Mouse (Mus musculus) cerebellum, adult 9-11 months (tissue): ENCODE measurements around the gene Milr1.
A peak's percentile ranks its signal among the peaks of the same experiment; 100 is the strongest.
"Not testable (repeated sequence)": the region's sequence is repeated elsewhere in the genome, so short reads cannot be mapped to it uniquely, and the experiment has no call there.

Experiments
- DNase-seq: peaks from one replicate; pipeline ENCODE4 v3.0.0; 2022

Milr1 gene

DNA sequence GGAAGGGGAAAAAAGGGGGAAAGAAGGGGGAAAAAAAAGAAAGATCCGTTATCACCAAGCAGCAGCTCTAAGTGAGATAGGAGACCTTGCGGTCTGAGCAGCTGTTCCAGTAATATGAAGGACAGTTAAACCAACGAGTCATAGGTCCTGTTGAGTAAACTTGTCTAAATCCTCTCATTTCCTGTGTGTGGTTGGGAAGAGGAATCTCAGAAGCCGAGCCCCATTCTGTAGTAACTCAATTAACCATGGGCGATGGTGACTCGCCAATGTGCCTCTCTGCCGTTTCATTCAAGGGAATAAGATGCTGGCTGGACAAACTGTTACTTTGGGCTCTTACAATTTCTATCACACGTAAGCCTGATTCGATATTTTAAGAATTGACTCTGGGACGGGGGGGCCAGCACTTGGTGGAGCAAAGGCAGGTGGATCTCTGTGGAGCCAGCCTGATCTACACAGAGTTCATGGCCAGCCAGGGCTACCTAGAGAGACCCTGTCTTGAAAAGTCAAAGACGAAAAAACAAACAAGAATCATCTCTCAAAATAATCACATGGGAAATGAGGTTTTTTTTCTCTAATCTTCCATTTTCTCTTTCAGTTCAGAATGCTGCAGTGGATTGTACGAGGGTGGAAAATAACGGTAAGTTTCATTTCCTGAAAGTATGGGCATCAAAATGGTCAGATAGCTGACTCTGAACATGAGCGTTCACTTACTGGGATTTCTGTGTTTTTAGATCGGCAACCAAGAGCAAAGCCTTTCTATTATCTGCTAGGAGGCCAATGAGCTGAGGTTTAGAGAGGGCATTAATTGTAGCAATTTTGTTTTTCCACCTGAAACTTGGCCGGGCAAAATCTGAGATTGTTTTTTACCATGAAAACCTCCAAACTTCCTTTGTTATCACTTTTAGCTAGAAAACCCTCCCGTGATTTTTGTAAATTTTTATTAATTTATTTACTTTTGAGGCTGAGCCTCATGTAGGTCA is at the start of gene Milr1:
Gene Milr1 (plus strand): TSS at position 188 of the 980 bp plus-strand sequence.
- DNase-seq, result no peak

DNA sequence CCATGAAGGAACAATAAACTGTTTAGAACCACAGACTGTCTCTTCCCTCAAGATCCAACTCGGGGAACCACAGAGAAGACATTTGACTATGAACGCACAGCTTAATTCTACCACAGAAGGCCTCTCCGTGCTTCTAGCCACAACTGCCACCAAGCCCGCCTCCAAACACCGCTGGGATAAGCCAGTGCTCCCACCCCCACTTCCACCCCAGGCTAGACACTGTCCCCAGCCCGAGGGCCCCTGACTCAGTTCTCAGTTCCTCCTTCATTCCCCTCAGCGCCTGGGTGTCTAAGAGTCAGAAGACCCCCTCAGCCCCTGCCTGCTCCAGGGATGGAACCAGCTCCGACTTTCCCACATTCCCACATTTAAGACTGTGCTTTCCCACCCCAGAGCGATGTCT is 49.4 kb upstream of the Milr1 start:
- no peak for DNase-seq

DNA sequence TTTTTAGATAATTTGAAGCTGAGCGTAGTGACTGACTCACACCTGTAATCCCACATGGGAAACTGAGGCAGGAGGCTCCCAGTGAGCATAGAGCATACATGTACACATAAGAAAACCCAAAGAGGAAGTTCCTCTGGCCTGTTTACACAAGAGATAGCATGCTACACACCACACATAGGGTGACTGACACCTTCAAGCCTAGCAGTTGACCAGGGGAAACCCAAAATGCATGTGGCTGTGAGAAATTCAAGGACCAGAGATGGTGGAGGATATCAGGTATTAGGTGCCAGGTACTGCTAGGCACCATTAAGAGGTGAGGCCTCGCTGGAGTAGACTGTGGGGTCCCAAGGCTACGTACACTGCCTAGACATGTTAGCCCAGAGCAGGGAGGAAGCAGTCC is 48.4 kb upstream of the Milr1 start:
- DNase-seq, result no peak

DNA sequence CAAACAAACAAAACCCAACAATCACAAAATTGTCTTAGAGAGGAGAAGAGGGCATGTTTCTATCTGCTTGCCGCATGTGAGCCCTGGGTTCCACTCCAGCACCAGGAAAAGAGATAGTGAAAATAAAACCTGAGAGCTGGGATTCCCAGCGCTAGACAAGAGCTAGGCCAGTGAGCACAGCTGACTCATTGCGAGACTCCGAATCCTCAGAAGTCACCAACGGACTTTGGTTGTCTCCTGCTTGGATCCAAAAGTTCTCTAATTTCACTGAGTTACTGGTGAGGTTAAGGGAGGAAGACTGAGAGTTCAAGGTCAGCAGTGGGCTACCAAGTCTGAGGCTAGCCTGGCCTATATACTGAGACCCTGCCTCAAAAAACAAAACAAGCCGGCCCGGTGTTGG is 47.1 kb upstream of the Milr1 start:
- DNase-seq, result no peak

DNA sequence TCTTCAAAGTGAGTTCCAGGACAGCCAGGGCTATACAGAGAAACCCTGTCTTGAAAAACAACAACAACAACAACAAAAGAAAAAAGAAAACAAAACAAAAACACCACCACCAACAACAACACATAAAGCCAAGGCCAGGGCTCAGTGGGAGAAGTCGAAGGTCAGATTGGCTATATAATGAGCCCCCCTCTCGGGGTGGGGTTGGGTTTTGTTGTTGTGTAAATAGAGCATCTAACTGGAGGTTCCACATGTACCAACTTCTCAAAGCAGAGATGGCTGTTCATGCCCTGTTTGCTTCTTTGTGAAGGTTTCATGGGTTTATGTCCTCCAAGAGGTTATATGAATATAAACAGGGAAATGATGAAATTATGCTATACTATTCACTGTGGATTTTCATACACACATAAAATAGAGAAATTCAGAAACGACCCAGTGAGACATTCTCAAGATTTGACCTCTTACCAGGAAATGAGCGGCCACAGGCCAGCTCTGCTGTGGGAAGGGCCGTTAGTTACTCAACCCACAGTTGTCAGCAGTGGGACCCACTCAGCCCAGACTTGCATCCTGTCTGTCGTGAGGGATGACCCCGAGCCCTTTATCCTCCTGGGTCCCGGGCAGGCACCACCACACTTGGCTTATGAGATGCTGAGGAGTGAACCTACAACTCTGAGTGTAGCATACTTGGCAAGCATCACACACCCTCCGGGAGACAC is 46.5 kb upstream of the Milr1 start:
- no peak for DNase-seq

DNA sequence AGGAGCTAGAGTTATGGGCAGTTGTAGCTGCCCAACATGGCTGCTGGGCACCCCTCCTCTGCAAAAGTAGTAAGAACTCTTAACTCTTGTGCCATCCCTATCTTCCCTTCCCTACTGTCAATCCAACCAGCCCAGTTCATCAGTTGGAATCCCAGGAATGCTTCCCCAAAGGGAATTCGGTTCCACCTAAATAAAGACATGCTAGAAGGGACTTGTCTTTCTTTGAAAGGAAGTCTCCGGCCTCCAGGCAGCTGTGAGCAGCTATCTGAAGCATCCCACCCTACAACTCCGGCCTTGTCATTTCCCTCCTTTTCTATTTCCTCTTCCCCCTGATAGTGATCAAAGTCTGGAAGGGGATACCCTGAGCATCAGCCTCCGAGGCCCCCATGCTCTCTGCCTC is 44.8 kb upstream of the Milr1 start:
- no peak for DNase-seq

DNA sequence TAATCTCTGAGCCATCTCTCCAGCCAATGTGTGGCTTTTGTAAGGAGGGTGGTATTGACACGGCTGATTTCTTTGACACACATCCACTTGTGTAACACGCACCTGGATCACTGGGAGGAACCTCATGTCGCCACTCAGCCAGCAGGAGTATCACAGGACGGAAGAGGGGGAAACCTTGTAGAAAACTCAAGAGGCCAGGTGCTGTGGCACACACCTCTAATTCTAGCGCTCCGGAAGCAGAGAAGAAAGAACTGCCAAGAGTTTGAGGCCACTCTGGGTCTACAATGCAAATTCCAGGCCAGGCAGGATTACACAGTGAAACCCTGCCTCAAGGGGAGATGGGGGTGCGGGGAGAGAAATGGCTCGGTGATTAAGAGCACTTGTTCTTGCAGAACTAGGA is 43.9 kb upstream of the Milr1 start:
- no peak for DNase-seq

DNA sequence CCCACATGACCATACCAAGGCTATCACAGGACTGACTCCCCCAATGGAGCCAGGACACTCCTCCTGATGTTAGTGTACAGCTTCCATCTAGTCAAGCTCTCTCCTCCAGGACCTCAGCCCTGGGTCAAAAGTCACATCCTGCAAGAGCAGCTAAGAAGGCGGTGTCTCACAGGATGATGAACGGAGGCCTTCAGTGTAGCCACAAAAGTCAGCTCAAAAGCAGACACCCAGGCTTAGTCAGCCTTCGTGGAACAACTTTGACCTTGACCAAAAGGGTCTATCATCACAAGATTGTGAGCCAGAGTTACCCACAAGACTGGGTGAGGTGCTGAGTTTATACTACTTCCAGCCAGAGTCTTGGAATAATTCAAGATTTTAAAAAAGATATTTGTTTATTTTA is 43.2 kb upstream of the Milr1 start:
- DNase-seq, result no peak

DNA sequence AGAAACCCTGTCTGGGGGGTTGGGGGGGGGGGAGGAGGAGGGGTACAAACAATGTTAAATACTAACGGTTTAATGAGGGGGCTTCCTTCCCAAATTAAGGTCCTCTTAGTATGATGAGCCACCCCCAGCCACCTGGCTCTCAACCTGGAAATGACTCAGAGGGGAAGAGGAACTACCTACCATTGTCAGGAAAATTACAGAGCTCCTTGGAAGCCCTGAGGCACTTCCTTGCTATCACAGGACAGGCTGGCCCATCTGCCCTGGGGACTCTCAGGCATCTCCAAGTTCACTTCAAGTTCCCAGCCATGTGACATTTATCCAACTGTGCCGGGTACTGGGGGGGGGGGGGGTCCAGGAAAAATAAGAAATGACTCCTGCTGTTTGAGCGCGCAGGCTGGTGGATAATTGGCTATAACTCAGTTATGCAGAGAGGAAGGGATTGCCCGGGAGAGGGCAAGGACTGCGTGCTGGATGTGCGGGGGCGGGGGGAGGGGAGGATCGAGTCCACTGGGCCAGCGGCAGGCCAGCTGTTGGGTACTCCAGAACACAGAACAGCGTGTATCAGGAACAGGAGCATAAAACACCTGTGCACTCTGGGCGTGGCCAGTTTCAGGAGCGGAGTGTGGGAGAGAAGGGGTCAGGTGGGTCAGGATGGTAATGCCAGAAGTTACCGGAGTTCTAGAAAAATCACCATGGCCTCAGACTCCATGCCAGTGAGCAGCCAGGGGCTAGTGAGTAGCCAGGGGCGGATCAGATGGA is 41.6 kb upstream of the Milr1 start:
- no peak for DNase-seq

DNA sequence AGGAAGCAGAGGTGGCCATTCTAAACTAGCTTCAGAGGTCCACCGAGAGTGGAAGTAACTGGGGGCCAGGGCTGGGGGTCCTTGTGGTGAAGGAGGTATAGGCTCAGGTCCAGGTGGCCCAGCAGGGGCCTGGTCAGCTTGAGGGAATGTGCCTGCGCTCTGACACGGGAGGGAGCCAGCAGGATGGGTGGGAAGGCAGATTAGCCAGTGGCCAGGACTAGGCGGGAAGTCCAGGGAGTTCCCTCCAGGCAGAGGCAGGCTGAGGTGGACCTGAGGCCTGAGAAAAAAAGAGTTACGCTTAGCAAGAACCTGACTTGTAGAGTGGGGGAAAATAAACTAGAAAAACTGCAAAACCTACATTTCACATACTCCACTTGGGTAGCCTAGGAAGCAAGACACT is 40.2 kb upstream of the Milr1 start:
- DNase-seq, result no peak

DNA sequence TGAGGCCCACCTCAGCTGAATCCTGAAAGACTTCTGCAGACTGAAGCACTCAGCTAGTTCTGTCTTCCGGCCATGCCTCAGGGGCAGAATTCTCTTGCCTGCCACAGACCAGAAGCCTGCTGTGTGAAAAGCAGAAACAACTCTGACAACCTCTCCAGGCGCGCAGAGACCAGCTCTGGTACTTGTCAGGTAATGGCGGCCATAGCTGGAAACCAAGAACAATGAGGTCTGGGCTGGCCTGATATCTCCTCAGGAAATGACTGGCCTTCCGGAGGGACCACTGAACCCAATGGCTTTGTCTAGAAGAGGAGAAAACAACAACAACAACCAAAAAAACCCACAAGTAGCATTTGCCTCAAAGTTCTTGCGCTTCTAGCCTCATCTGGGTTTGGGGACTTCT is 36.0 kb upstream of the Milr1 start:
- no peak for DNase-seq

DNA sequence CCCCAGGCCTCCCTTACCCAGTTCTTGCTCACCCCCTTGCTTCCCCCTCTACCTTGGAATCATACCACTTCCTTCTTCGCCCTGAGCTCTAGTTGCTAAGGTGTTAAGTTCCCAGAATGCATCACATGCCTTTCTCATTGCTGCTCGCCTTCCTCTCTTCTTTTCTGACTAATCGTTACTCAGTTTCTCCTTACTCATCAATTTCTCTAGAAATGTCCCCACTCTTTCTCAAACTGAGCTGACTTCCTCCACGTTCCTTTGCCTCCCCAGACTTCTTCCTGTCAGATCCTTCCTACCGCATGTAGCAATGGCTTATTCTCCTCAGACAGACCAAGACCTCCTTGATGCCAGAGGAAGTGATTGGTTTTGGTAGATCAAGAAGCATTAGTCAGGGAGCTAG is 34.5 kb upstream of the Milr1 start:
- DNase-seq, result no peak

DNA sequence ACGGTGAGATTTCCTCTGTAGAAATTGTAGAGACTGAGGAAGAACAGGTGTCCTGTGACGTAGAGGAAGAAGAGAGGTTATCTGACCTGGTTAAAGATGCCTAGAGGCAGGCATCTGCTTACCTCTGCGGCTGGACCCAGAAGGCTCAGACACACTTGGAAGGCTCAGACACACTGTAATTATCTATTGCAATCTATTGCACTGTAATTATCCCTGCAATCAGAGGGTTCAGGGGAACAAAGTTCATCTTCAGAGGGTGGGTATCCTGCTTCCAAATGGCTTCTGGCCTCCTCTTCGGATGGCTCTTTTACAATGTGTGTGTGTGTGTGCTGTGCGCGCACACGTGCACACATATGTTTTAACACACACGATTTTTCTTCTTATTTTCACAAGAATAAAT is 30.6 kb upstream of the Milr1 start:
- no peak for DNase-seq

DNA sequence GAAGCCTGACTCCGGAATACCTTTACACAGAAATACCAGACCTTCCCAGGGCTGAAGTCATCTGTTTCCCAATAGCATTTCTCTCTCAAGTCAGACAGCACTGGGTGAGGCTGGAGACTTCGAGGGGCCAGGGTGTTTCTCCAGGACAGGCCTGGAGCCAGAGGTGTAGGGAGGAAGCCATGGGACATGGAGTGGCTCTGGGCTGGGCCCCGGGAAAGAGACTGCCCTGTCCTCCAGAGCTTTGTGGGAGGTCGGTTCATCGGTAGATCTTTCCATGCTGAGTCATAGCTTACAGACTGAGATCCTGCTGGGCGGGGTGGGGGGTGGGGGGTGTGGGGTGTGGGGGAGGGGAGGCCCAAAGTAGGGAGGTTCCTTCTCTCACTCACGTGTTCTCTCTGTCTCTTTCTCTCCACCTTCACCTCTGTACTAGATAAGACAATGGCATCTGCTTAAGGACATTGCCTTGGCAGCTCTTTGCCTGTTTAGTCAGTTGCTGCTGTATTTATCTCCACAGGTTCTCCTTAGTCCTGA is 28.1 kb upstream of the Milr1 start:
- DNase-seq, result no peak

DNA sequence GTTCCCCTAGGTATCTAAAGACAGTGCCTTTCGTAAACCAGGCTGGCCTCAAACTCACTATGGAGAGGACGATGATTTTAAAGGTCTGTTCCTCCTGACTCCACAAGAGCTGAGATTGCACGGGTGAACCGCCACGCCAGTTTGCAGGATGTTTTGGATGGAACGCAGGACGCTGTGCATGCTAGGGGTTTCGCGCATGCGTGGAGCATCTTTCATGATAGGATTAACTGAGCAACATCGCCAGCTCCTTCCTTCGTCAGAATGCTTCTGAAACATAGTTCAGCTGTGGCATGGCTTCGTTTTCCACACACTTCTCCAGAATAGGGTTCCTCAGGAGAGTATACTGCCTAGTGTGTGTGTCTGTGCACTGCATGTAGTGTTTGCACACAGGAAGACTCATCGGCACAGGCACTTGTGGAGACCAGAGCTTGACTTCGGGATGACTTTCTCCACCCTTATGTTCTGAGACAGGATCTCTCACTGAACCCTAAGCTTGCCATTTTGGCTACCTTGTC is 27.4 kb upstream of the Milr1 start:
- DNase-seq, result peak; percentile 24

DNA sequence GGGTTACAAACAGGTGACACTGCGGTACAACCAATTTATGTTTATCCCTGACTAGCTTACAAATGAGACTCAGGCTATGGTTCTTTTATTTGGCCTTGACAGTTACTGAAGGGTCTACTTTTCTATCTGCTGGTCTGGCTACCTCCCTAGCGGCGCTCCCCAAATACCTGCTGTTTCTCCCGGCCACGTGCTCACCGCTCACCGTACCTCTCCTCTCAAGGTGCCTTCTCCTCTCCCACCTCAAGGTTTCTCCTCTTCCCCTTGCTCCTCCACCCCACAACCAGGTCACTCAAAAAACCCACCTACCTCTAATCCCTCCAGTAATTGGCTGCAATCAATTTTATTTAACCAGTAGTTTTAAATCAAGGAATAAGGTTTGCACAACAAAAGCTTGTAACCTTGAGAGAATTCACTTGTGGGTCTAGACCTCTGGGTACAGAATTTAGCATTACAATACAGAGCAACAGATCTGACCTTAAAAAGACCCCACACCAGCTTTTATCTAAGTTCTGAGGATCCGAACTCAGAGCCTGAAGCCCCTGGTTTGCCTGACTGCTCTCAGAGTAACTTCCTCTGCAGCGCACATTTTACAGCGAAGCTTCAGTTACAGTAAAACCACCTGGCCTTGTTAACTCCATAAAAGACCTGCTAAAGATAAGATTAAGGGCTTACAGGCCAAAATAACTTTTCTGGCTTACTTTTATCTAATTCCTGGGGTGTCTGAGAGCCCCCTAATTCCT is 26.7 kb upstream of the Milr1 start:
- no peak for DNase-seq

DNA sequence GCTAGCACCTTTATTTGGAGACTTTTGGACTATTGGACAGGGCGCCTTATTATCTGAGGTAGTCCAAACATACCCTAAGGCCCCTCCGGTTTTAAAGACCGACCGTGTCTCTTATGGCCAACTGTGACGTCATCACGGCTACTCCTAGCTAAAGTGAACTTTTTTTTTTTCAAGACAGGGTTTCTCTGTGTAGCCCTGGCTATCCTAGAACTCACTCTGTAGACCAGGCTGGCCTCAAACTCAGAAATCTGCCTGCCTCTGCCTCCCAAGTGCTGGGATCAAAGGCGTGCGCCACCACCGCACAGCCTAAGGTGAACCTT is 26.1 kb upstream of the Milr1 start:
- DNase-seq, result not testable (repeated sequence)

DNA sequence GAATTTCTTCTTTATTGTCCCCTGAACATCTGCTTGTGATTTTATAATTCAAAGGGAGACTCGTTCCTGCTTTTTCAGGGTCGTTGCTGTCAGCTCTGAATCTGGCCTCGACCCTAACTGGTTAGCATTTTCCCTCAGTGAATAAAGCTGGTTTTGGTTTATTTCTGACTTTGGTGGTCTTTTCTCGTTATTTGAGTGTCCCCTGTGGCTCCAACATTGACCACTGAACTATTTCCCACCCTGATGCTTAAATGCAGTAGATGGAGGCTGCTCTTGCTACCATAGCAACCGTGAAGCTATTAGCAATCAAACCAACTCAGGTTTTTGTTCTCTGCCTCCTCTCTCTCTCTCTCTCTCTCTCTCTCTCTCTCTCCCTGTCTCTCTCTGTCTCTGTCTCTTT is 23.1 kb upstream of the Milr1 start:
- no peak for DNase-seq

DNA sequence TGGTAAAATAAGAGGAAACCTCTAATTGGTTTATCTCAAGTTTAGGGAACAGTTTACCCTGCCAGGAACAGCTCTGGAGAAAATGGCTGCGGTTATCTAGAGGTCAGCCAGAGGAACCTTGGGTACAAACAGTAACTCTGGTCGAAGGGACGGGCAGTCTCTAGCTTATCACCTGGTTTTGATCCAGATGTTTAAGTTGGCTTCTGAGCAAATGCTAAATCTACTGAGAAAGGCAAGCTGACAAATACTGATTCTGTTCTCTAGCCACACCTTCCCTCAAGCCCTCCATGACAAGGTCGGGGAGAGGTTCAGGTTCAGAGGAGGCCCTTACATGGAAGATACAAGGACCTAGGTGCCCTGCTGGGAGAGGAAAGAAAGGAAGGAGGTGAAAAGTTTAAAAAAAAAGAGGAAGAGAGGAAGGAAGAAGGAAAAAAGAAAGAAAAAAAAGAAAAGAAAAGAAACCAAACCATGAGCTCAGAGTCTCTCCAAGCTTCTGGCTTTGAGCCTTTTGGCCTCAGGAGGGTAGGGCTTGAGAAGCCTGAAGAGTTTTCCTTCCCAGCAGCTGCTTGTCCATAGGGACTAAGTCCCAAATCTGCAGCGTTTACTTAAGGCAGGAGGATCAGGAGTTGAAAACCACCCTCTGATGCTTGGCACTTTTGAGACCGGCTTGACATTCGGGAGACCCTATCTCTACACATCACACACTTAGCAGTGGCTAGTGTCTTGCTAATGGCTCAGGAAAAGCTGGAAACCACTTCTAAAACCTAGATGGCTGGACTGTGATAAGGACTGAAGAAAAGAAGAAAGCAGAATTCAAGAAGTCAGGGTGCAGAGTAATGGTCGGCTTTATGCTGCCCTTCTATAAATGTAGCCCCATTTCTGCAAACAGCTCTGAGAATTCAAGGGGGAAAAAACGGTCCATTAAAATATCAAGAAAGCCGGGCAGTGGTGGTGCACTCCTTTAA is 22.3 kb upstream of the Milr1 start:
- no peak for DNase-seq

DNA sequence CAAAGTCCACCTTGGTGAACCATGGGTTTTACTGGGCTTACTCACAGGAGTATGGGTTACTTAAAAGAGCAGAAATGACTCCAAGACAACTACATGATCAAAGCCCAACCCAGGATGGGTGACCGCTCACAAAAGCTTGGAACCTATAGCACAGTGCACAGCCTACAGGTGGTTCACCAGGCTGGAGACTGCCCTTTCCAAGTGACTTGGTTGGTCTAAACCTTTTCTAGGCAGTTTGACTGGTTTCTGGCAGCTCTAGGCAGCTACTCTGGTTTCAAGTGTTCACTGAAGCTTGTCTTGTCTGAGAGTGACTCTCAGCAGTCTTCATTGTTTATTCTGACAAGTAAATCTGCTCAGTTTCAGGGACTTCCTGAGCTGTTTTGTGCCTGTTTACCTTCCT is 21.4 kb upstream of the Milr1 start:
- no peak for DNase-seq

DNA sequence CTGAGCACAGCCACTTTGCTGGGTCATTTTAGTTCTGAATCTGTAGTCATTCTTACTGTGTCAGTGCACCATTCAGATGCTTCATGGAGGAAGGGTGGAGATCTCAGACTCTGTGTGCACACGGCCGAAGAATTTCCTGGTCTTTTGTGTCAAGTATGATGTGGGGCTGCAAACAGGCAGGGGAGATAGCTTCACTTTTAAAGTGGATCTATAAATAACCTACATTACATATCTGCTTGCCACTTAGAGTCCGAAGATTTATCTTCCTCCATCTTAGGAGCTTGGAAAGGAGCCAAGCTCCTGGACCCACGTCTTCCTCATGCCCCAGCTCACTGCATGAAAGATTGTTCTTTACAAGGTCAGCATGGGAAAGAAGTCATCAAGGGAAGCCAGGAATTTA is 20.3 kb upstream of the Milr1 start:
- DNase-seq, result no peak
